10 mouse cellular contexts compared by ENCODE assay signal in genomic region chr7:36717192-36717591, GRCm38 (mm10). TPM values are rescaled to one million over a fixed set of nuclear protein-coding genes. Genes with fewer than 3 reads are reported as not detected.
A peak's percentile ranks its signal among the peaks of the same experiment; 100 is the strongest.
DNase-seq lines count a peak whose midpoint lies in the region; ATAC-seq and TF ChIP-seq lines count a peak whose summit lies in the region.
"Had no signal": no experiment of that assay in that cellular context is flagged by ENCODE, and none has a peak within 500 bp of the region (broad histone marks: within the 10 kb centered on the region; RNA-seq: fewer than 3 reads in every experiment).

No protein-coding gene starts in this region.

- no peaks in the 10 kb centered on the region for H3K27me3 ChIP-seq in hindbrain, embryonic 15.5 days

- no peaks in the 10 kb centered on the region for H3K36me3 ChIP-seq in hindbrain, embryonic 15.5 days
- H3K36me3 ChIP-seq: heart, embryonic 10.5 days had no signal

- no peak overlapping the region for H3K4me3 ChIP-seq in gastrocnemius, adult 2 months
- no peak overlapping the region for H3K4me3 ChIP-seq in hindbrain, embryonic 15.5 days
- H3K4me3 ChIP-seq: heart, embryonic 10.5 days had no signal

- peak; percentile 75 for ATAC-seq in hindbrain, embryonic 15.5 days (ENCODE audit: low FRiP score, low read depth)

- no peak for TF ChIP-seq CTCF in gastrocnemius, adult 2 months (IDR thresholded peaks at IDR 0.05)

- no peak for DNase-seq in gastrocnemius, adult 2 months
- DNase-seq in gastrocnemius, postnatal 36 days: no peak
- peak; percentile 55 for DNase-seq in right cerebral cortex, postnatal 14 days
- no peak for DNase-seq in right cerebral cortex, postnatal 36 days (ENCODE audit: low spot score in 2 of 2)
- DNase-seq in retina, postnatal 1 day: peak; percentile 49
- no peak for DNase-seq in c-Kit-positive CD71-positive TER-119-positive erythroid progenitor cells, embryonic 14.5 days (ENCODE audit: low spot score)
- no peak for DNase-seq in heart, postnatal 14 days

- no peak overlapping the region; the same call in 1 of the 2 replicates for H3K9ac ChIP-seq in hindbrain, embryonic 15.5 days

- H3K4me2 ChIP-seq in hindbrain, embryonic 15.5 days: no peak overlapping the region

- peaks cover 47% of the 10 kb centered on the region for H3K4me1 ChIP-seq in hindbrain, embryonic 15.5 days (replicated peaks)

- 22% methylated on average over 6 of the region's 6 CpGs for WGBS in hindbrain, embryonic 15.5 days

- peak overlapping the region; percentile 28; the same call in 1 of the 2 replicates for H3K27ac ChIP-seq in gastrocnemius, adult 2 months
- H3K27ac ChIP-seq in hindbrain, embryonic 15.5 days (replicated peaks): peak overlapping the region; percentile 39; the same call in 1 of the 2 replicates
- H3K27ac ChIP-seq: heart, embryonic 10.5 days; macrophage had no signal

- no peaks in the 10 kb centered on the region for H3K9me3 ChIP-seq in hindbrain, embryonic 15.5 days
- H3K9me3 ChIP-seq: heart, embryonic 10.5 days had no signal

- intact Hi-C loops in gastrocnemius, adult 2 months (cut with DNase I): no loop called here
- intact Hi-C loops in gastrocnemius, postnatal 36 days (cut with DNase I): no loop called here
- intact Hi-C loops in heart, postnatal 14 days (cut with DNase I): no loop called here

RNA-seq across cellular contexts. Expression of gene Tshz3, which starts 19.3 kb away (rescaled TPM):
- 1 to 10 TPM; 2.9 to 3.1 TPM for total RNA-seq in gastrocnemius, adult 2 months (2021)
- 1 to 10 TPM; 2.8 to 3.2 TPM for total RNA-seq in gastrocnemius, postnatal 36 days (2021)
- polyA plus RNA-seq in hindbrain, embryonic 15.5 days (2015; fragmentation: Nextera tagmentation; extraction: Ambion mirVana): 27.4 and 35.8 TPM in 2 replicates
- total RNA-seq in heart, postnatal 14 days (2021): 1 to 10 TPM; 5.7 to 6.1 TPM
- polyA plus RNA-seq: macrophage had no signal

Comparison
In these comparisons a context has a peak if more than half of its experiments do, and no peak if none do; other contexts are left out.
1. DNase-seq: peak in right cerebral cortex, postnatal 14 days (single experiment) and retina, postnatal 1 day (single experiment); none in gastrocnemius, adult 2 months (single experiment), gastrocnemius, postnatal 36 days (0 of 2), right cerebral cortex, postnatal 36 days (0 of 2), c-Kit-positive CD71-positive TER-119-positive erythroid progenitor cells, embryonic 14.5 days (single experiment) and heart, postnatal 14 days (0 of 2).